Mouse (Mus musculus) layer of hippocampus, adult 18-20 months (tissue): ENCODE measurements around the gene Hhipl2. TPM values are rescaled to one million over a fixed set of nuclear protein-coding genes. Genes with fewer than 3 reads are reported as not detected.

Experiments used
- total RNA-seq, 2 experiments: library from RNA; stranded (reverse); gene quantifications; 2 replicates each; pipeline ENCODE4 v1.2.3; 2021

Hhipl2 gene
- total RNA-seq, 2 experiments from 2014 or later, result 0.17 to 0.33 TPM

Other genes with a start within 250 kb of the Hhipl2 start
- 1 to 10 TPM; 4.8 to 5.5 TPM for gene Disp1, start 196.7 kb upstream of the Hhipl2 start, total RNA-seq
- gene Aida, start 121.6 kb upstream of the Hhipl2 start, total RNA-seq, result 10 to 100 TPM; 49.8 to 53.9 TPM
- 10 to 100 TPM; 49.2 to 50.1 TPM for gene Brox, start 120.9 kb upstream of the Hhipl2 start, total RNA-seq
- gene Mia3, start 48.7 kb upstream of the Hhipl2 start, total RNA-seq, result 100 to 1,000 TPM; 197 to 218 TPM
- gene Taf1a, start 29.2 kb upstream of the Hhipl2 start, total RNA-seq, result 10 to 100 TPM; 18.2 to 18.9 TPM